Mouse (Mus musculus): ENCODE measurements around the gene Rbm44.

GRCm38 (mm10) chr1:91206336-91206735, 61.4 kb downstream of the Rbm44 start:
- TF ChIP-seq CTCF (IDR thresholded peaks at IDR 0.05; ENCODE audit: low read depth) (no peak), EP300 (IDR thresholded peaks at IDR 0.05; ENCODE audit: low read depth) (no peak)

Data from liver, embryonic 14.5 days (tissue).